Mouse (Mus musculus) embryo, embryonic 11 days (tissue): ENCODE measurements around the gene Vldlr.

Source experiments
- DNase-seq: peaks from one replicate; pipeline ENCODE4 v3.0.0-alpha.2; 2015

Gene Vldlr

GRCm38 (mm10) chr19:27239913-27240312 is 23.6 kb downstream of the Vldlr start:
- no peak for DNase-seq

GRCm38 (mm10) chr19:27243527-27243926 is 27.2 kb downstream of the Vldlr start:
- DNase-seq: no peak

GRCm38 (mm10) chr19:27254756-27255155 is 38.5 kb downstream of the Vldlr start:
- DNase-seq: no peak

- no peak for DNase-seq
Measured at GRCm38 (mm10) chr19:27255678-27256077, 39.4 kb downstream of the Vldlr start.

GRCm38 (mm10) chr19:27260102-27260501 is 43.8 kb downstream of the Vldlr start:
- DNase-seq: peak; percentile 56

GRCm38 (mm10) chr19:27260621-27261278 is 44.5 kb downstream of the Vldlr start:
- DNase-seq: no peak

GRCm38 (mm10) chr19:27262141-27262540 is 45.9 kb downstream of the Vldlr start:
- DNase-seq: no peak

- DNase-seq: no peak
Measured at GRCm38 (mm10) chr19:27273385-27273784, 57.1 kb downstream of the Vldlr start.

- DNase-seq: no peak
Measured at GRCm38 (mm10) chr19:27274382-27274781, 58.1 kb downstream of the Vldlr start.

GRCm38 (mm10) chr19:27279174-27279573 is 62.9 kb downstream of the Vldlr start:
- DNase-seq: no peak
